Mouse (Mus musculus) heart, postnatal 25 days (tissue): ENCODE measurements at regions not wholly inside any gene's neighbourhood (a gene's known extent, or its start where the extent isn't known, plus 50 kb on each side); places are given as distances from the start of the nearest gene placed in this dataset.

Source experiments
- DNase-seq: peaks from one replicate; pipeline ENCODE4 v3.0.0; 2022; ENCODE audit warnings: low spot score
- intact Hi-C: fragments of 180-260 bp; cut with DNase I; formaldehyde crosslinking; loops from one replicate; pipeline ENCODE4 v1.15.1; 2025

GRCm38 (mm10) chr14:60524869-60525268 is 108.9 kb upstream of the Spata13 start:
- intact Hi-C loops, result loop anchor here (1.0 to 2.0 kb wide), 2 partner anchors 164 to 168 kb away; no protein-coding TSS in a partner anchor
- no peak for DNase-seq

GRCm38 (mm10) chr14:60525284-60525962 is 108.4 kb upstream of the Spata13 start:
- intact Hi-C loops, result loop anchor here (1.0 to 2.0 kb wide), 2 partner anchors 163 to 168 kb away; no protein-coding TSS in a partner anchor
- DNase-seq, result no peak

GRCm38 (mm10) chr14:60525979-60526378 is 107.8 kb upstream of the Spata13 start:
- no peak for DNase-seq
- intact Hi-C loops, result loop anchor here (1.0 to 2.0 kb wide), 3 partner anchors 163 to 245 kb away; no protein-coding TSS in a partner anchor

GRCm38 (mm10) chr14:60526832-60527231 is 107.0 kb upstream of the Spata13 start:
- no peak for DNase-seq
- intact Hi-C loops, result loop anchor here (2.0 kb wide), 1 partner anchor 244 kb away; no protein-coding TSS in a partner anchor

GRCm38 (mm10) chr14:60527951-60528350 is 105.8 kb upstream of the Spata13 start:
- intact Hi-C loops, result loop anchor here (2.0 kb wide), 1 partner anchor 243 kb away; no protein-coding TSS in a partner anchor
- DNase-seq, result no peak

- intact Hi-C loops, result no loop called here
- no peak for DNase-seq
These were observed 105.3 kb upstream of the Spata13 start for GRCm38 (mm10) chr14:60528520-60528919.

GRCm38 (mm10) chr14:60529022-60529421 is 104.8 kb upstream of the Spata13 start:
- intact Hi-C loops, result no loop called here
- DNase-seq, result no peak

GRCm38 (mm10) chr14:60529646-60530347 is 104.0 kb upstream of the Spata13 start:
- intact Hi-C loops, result loop anchor here (5.0 kb wide), 1 partner anchor 108 kb away; no protein-coding TSS in a partner anchor
- no peak for DNase-seq

GRCm38 (mm10) chr14:60530348-60530711 is 103.5 kb upstream of the Spata13 start:
- intact Hi-C loops, result loop anchor here (5.0 kb wide), 1 partner anchor 107 kb away; no protein-coding TSS in a partner anchor
- no peak for DNase-seq

GRCm38 (mm10) chr14:60530973-60531372 is 102.8 kb upstream of the Spata13 start:
- DNase-seq, result no peak
- intact Hi-C loops, result loop anchor here (5.0 kb wide), 1 partner anchor 106 kb away; no protein-coding TSS in a partner anchor

GRCm38 (mm10) chr14:60531766-60532165 is 102.0 kb upstream of the Spata13 start:
- no peak for DNase-seq
- intact Hi-C loops, result loop anchor here (5.0 kb wide), 1 partner anchor 106 kb away; no protein-coding TSS in a partner anchor

GRCm38 (mm10) chr14:60533452-60534224 is 100.2 kb upstream of the Spata13 start:
- intact Hi-C loops, result loop anchor here (5.0 kb wide), 1 partner anchor 104 kb away; no protein-coding TSS in a partner anchor
- DNase-seq, result no peak

- intact Hi-C loops, result loop anchor here (5.0 kb wide), 1 partner anchor 48 kb away; no protein-coding TSS in a partner anchor
These were observed 94.8 kb upstream of the Spata13 start for GRCm38 (mm10) chr14:60539040-60539439.

GRCm38 (mm10) chr14:60540111-60540510 is 93.7 kb upstream of the Spata13 start:
- DNase-seq, result no peak
- intact Hi-C loops, result loop anchor here (5.0 kb wide), 1 partner anchor 87 kb away; no protein-coding TSS in a partner anchor

More at GRCm38 (mm10) chr14:60539040-60539439, 94.8 kb upstream of the Spata13 start:
- no peak for DNase-seq

- intact Hi-C loops, result loop anchor here (5.0 kb wide), 1 partner anchor 86 kb away; no protein-coding TSS in a partner anchor
- no peak for DNase-seq
These were observed 92.2 kb upstream of the Spata13 start for GRCm38 (mm10) chr14:60541596-60541995.

- DNase-seq, result no peak
- intact Hi-C loops, result loop anchor here (5.0 kb wide), 1 partner anchor 83 kb away; no protein-coding TSS in a partner anchor
These were observed 89.0 kb upstream of the Spata13 start for GRCm38 (mm10) chr14:60544767-60545166.

GRCm38 (mm10) chr14:60554222-60554740 is 79.5 kb upstream of the Spata13 start:
- intact Hi-C loops, result no loop called here
- no peak for DNase-seq

GRCm38 (mm10) chr14:60556541-60556940 is 77.3 kb upstream of the Spata13 start:
- no peak for DNase-seq
- intact Hi-C loops, result loop anchor here (5.0 kb wide), 1 partner anchor 81 kb away; no protein-coding TSS in a partner anchor

GRCm38 (mm10) chr14:60557020-60557419 is 76.8 kb upstream of the Spata13 start:
- DNase-seq, result no peak
- intact Hi-C loops, result loop anchor here (5.0 kb wide), 1 partner anchor 80 kb away; no protein-coding TSS in a partner anchor
